Mouse (Mus musculus): ENCODE measurements at regions not wholly inside any gene's neighbourhood (a gene's known extent, or its start where the extent isn't known, plus 50 kb on each side); places are given as distances from the start of the nearest gene placed in this dataset.

- DNase-seq, result no peak
Observed at GRCm38 (mm10) chr3:69953674-69954329, 53.6 kb upstream of the Otol1 start.

- no peak for DNase-seq
Observed at GRCm38 (mm10) chr3:69922792-69923418, 63.2 kb upstream of the Sptssb start.

GRCm38 (mm10) chr3:69912859-69913258, 53.1 kb upstream of the Sptssb start:
- peak; percentile 5 for DNase-seq

GRCm38 (mm10) chr3:69910073-69910472, 50.3 kb upstream of the Sptssb start:
- no peak for DNase-seq

Data from heart, postnatal 4 days (tissue).